Mouse (Mus musculus): ENCODE measurements at regions not wholly inside any gene's neighbourhood (a gene's known extent, or its start where the extent isn't known, plus 50 kb on each side); places are given as distances from the start of the nearest gene placed in this dataset.

DNA sequence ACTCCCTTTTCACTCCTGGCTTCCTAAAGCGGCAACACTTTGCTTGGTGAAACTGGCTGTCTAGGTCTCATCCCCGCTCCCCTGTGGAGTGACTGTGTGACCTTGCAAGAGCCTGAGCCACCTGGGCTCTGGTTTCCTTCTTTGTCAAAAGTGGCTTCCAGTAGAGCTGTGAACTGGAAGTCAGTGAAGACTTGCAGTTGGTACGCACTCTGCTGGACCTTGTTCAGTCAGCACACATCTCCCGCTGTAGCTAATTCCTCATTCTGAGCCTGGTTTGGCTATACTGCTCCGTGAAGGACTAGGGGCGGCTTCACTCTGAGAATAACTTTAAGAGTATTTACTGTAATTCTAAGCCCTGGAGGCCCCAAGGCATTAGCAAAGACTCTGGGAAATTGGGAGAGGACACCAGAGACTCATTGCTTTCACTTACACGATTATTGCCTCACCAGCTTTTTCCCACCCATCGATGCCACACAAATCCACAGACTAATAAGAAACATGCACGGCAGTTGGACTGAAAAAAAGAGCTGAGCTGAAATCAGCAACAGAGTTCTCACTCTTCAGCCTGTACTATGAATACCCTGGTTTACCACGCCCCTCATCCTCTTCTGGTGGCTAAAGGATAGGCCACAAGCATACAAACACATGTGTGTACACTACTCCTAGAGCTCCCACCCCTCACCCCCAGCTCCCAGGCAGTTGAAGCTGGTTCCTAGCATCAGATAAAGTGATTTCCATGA, 295.4 kb downstream of the Ets1 start:
- Histone ChIP-seq H3K4me2 (ENCODE audit: low read depth, low read length) (no peak overlapping the region), H3K9me3 (replicated peaks; ENCODE audit: control insufficient read depth, low read length) (no peaks in the 10 kb centered on the region), H3K4me3 (ENCODE audit: low read depth, low read length) (no peak overlapping the region), H3K9ac (replicated peaks; ENCODE audit: low read depth, low read length) (no peak overlapping the region), H3K27me3 (ENCODE audit: control insufficient read depth, insufficient read depth, low read length) (no peaks in the 10 kb centered on the region), H3K4me1 (ENCODE audit: control insufficient read depth, insufficient read depth) (peaks cover 13% of the 10 kb centered on the region), H3K36me3 (replicated peaks; ENCODE audit: control insufficient read depth, insufficient read depth, low read length) (no peaks in the 10 kb centered on the region), H3K27ac (ENCODE audit: low read depth) (peak overlapping the region; percentile 73; the same call in 1 of the 2 replicates)
- ATAC-seq (ENCODE audit: insufficient read depth, low read depth) (no peak), DNase-seq (ENCODE audit: low spot score) (no peak)
- WGBS: 64% methylated on average over 10 of the region's 10 CpGs
- TF ChIP-seq EP300 (IDR thresholded peaks at IDR 0.05; ENCODE audit: low read depth) (no peak), CTCF (IDR thresholded peaks at IDR 0.05; ENCODE audit: low read depth) (0 out of 2 replicates have a peak, but pooled peaks have one; percentile 3)

DNA sequence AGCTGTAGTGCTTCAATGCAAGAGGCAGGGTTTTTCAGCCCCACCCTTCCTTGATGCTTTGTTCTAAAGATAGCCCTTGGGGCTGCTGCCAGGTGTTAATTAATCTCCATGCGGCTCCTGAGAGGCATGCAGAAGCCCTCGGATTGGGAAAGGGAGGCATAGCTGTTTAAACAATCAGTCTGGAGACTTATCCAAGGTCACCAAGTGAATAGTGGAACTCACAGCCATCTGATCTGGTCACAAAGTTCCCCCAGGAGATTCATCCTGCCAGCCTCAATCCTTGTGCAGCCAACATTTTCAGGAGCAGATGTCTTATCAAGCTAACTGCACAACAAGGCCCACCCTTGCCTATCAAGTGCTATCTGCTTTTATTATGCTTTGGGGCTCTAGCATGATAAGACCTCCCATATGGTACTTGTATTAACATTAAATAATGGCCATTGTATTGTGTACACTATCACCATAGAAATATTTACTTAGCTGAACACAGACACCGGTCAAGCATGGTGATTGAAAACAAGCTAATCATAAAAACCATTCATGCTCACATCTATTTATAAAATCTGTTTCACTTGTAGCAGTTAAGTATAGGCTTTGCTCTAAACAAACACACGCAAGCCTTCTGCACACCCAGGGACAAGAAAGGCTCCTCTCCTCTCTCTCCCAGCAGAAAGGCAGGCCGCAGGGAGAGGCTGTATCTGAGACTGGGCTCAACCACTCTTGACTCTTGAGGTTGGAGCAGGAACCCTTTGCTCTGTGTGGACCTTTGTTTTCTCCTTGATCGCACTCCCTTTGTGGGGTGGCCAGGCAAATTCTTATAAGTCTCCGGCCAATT, 297.4 kb downstream of the Ets1 start:
- Histone ChIP-seq H3K36me3 (replicated peaks; ENCODE audit: control insufficient read depth, insufficient read depth, low read length) (no peaks in the 10 kb centered on the region), H3K4me3 (ENCODE audit: low read depth, low read length) (no peak overlapping the region), H3K27ac (ENCODE audit: low read depth) (peak overlapping the region; percentile 76), H3K4me2 (ENCODE audit: low read depth, low read length) (no peak overlapping the region), H3K27me3 (ENCODE audit: control insufficient read depth, insufficient read depth, low read length) (no peaks in the 10 kb centered on the region), H3K9ac (replicated peaks; ENCODE audit: low read depth, low read length) (no peak overlapping the region), H3K4me1 (ENCODE audit: control insufficient read depth, insufficient read depth) (peaks cover 13% of the 10 kb centered on the region), H3K9me3 (replicated peaks; ENCODE audit: control insufficient read depth, low read length) (no peaks in the 10 kb centered on the region)
- 51% methylated on average over 7 of the region's 7 CpGs for WGBS
- ATAC-seq (ENCODE audit: insufficient read depth, low read depth): peak; percentile 74
- peak; percentile 42 for DNase-seq (ENCODE audit: low spot score)
- TF ChIP-seq CTCF (IDR thresholded peaks at IDR 0.05; ENCODE audit: low read depth) (no peak), EP300 (IDR thresholded peaks at IDR 0.05; ENCODE audit: low read depth) (peak; percentile 90)

DNA sequence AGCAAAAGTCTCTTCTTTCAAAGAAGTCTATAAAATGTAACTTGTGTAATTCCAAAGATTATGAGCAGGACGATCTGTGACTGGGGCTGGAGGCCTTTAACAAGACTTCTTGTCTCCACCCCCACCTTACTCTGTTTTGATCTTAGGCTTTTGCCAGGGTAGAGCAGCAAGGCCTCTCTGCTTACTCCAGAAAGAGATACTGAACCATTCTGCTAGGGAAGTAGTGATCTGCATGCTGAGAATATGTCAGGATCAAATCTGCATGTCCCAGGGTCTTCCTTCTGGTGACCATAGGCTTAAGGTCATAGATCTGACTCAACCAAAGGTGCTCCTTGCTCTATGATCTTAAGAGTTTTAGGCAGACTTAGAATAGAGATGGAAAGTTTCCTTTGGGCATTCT, 298.4 kb downstream of the Ets1 start:
- Histone ChIP-seq H3K9ac (replicated peaks; ENCODE audit: low read depth, low read length) (no peak overlapping the region), H3K27ac (ENCODE audit: low read depth) (peak overlapping the region; percentile 76)
- 40% methylated on average over 1 of the region's 1 CpGs for WGBS

DNA sequence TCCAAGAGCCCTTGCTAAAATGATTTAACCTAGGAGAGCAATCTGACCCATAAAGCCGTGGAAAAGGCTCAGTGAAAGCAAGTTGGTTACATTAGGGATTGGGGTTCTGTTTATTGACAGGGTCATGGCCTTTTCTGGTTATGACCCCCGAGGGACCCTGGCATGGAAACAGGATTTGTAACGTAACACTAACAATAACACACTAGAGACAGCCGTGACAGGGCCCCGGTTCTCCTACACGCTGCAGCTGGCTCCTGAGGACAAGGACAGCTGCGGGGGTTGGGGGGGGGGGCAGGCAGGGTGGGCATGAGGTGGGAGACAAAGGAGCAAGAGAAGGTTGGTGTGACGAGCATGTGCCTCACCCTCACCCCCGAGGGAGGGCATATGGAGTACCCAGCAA, 300.4 kb downstream of the Ets1 start:
- no peaks in the 10 kb centered on the region for H3K9me3 ChIP-seq (replicated peaks; ENCODE audit: control insufficient read depth, low read length)
- ATAC-seq (ENCODE audit: insufficient read depth, low read depth) (no peak), DNase-seq (ENCODE audit: low spot score) (no peak)
- TF ChIP-seq EP300 (IDR thresholded peaks at IDR 0.05; ENCODE audit: low read depth) (no peak), CTCF (IDR thresholded peaks at IDR 0.05; ENCODE audit: low read depth) (no peak)
- no peak overlapping the region for H3K4me3 ChIP-seq (ENCODE audit: low read depth, low read length)
- WGBS: 59% methylated on average over 9 of the region's 9 CpGs
- H3K4me1 ChIP-seq (ENCODE audit: control insufficient read depth, insufficient read depth): peaks cover 24% of the 10 kb centered on the region
- H3K9ac ChIP-seq (replicated peaks; ENCODE audit: low read depth, low read length): no peak overlapping the region
- H3K4me2 ChIP-seq (ENCODE audit: low read depth, low read length): no peak overlapping the region
- H3K27ac ChIP-seq (ENCODE audit: low read depth): no peak overlapping the region
- H3K27me3 ChIP-seq (ENCODE audit: control insufficient read depth, insufficient read depth, low read length): no peaks in the 10 kb centered on the region
- H3K36me3 ChIP-seq (replicated peaks; ENCODE audit: control insufficient read depth, insufficient read depth, low read length): no peaks in the 10 kb centered on the region

More for the DNA sequence above, 298.4 kb downstream of the Ets1 start:
- no peak for TF ChIP-seq CTCF (IDR thresholded peaks at IDR 0.05; ENCODE audit: low read depth)
- no peak for TF ChIP-seq EP300 (IDR thresholded peaks at IDR 0.05; ENCODE audit: low read depth)
- DNase-seq (ENCODE audit: low spot score) (no peak), ATAC-seq (ENCODE audit: insufficient read depth, low read depth) (no peak)
- Histone ChIP-seq H3K9me3 (replicated peaks; ENCODE audit: control insufficient read depth, low read length) (no peaks in the 10 kb centered on the region), H3K36me3 (replicated peaks; ENCODE audit: control insufficient read depth, insufficient read depth, low read length) (no peaks in the 10 kb centered on the region), H3K27me3 (ENCODE audit: control insufficient read depth, insufficient read depth, low read length) (no peaks in the 10 kb centered on the region), H3K4me1 (ENCODE audit: control insufficient read depth, insufficient read depth) (peaks cover 13% of the 10 kb centered on the region), H3K4me3 (ENCODE audit: low read depth, low read length) (no peak overlapping the region), H3K4me2 (ENCODE audit: low read depth, low read length) (no peak overlapping the region)

DNA sequence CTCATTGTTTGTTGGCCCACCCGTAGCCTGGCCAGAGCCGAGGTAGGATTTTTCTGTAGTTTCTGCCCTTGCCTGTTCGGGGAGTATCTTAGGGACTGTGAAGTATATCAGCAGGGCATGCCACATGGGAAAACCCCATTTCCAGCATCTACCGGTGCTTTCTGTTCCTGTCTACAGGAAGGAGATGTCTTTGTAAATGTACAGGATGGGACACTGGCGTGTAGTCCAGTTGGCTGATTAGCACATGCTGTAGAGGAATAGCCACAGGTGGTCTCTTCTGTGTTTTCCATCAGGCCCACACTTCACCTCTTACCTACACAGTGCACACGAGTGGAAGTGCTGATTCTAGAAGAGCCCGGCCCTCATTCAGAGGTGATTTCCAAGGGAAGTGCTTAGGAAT, 301.4 kb downstream of the Ets1 start:
- H3K9me3 ChIP-seq (replicated peaks; ENCODE audit: control insufficient read depth, low read length): no peaks in the 10 kb centered on the region
- TF ChIP-seq EP300 (IDR thresholded peaks at IDR 0.05; ENCODE audit: low read depth) (no peak), CTCF (IDR thresholded peaks at IDR 0.05; ENCODE audit: low read depth) (no peak)
- peak overlapping the region; percentile 40; the same call in 1 of the 2 replicates for H3K27ac ChIP-seq (ENCODE audit: low read depth)
- DNase-seq (ENCODE audit: low spot score): no peak
- no peak for ATAC-seq (ENCODE audit: insufficient read depth, low read depth)
- no peak overlapping the region for H3K4me3 ChIP-seq (ENCODE audit: low read depth, low read length)
- H3K4me1 ChIP-seq (ENCODE audit: control insufficient read depth, insufficient read depth): peaks cover 25% of the 10 kb centered on the region
- no peaks in the 10 kb centered on the region for H3K27me3 ChIP-seq (ENCODE audit: control insufficient read depth, insufficient read depth, low read length)
- no peak overlapping the region for H3K4me2 ChIP-seq (ENCODE audit: low read depth, low read length)
- H3K36me3 ChIP-seq (replicated peaks; ENCODE audit: control insufficient read depth, insufficient read depth, low read length): no peaks in the 10 kb centered on the region
- H3K9ac ChIP-seq (replicated peaks; ENCODE audit: low read depth, low read length): no peak overlapping the region
- WGBS: 72% methylated on average over 7 of the region's 7 CpGs
